Mouse (Mus musculus) fibroblast of lung, adult 2 months (primary cell): Measurements from ENCODE around the gene Mrpl18.
"Not testable (repeated sequence)": the region's sequence is repeated elsewhere in the genome, so short reads cannot be mapped to it uniquely, and the experiment has no call there.

Experiments used
- DNase-seq: peaks from one replicate; pipeline ENCODE4 v3.0.0-alpha.2; 2011; ENCODE audit warnings: low read depth

Gene Mrpl18

DNA sequence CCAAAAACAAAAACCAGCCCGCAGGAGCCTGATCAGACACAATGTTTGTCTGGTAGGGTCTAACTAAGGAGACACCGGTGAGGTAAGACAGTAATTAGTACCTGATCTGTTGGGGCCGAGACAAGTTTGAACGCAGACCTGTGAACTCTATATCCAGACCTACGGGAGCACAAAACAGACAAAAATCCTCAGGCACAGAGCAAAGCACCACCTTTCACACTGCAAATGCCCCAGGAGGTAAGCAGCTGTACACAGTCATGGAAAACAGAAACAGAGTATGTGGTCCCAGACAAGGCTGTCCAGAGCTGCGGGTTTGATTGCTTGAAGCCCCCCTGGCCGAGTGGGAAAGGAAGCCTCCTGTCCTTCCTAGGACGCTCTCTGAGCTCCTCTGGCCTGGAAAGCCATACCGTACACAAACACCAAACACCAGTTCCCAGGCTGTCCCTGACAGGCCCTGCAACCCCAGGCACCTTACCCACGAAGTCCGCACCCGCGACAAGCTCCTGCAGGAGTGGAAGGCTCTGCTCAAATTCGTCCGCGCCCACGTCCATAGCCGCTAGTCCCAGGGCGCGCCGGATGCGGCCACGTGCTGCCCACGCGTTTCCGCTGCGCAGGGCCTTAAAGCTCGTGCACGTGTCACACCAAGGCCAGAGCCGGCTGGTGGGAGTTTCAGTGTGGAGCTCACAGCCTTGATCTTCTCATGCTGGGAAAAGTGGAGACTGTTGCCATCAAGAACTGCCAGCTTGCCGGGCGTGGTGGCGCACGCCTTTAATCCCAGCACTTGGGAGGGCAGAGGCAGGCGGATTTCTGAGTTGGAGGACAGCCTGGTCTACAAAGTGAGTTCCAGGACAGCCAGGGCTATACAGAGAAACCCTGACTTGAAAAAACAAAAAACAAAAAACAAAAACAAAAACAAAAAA, 6.5 kb downstream of the Mrpl18 start, which contains the start of gene Pnldc1:
TSS of gene Pnldc1 (minus strand) at position 870 of the 920 bp plus-strand sequence.
- no peak for DNase-seq

DNA sequence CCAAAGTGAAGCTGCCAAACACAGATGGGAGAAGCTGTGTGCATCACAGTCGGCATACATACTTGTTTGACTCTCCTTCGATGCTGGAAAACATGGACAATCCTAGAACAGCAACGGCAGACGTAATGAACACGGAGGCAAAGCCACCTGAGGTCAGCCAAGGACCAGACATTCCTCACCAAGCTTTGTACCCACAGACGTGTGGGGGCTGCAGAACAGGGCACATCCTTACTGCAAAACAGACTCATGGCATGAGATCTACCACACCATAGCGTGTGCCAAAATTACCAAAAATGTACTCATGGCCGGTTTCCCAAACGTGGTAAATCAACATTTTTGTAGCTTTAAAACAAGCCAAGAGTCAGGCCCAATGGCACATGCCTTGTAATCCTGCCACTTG, 9.7 kb downstream of the Mrpl18 start:
- DNase-seq, result peak; percentile 82

DNA sequence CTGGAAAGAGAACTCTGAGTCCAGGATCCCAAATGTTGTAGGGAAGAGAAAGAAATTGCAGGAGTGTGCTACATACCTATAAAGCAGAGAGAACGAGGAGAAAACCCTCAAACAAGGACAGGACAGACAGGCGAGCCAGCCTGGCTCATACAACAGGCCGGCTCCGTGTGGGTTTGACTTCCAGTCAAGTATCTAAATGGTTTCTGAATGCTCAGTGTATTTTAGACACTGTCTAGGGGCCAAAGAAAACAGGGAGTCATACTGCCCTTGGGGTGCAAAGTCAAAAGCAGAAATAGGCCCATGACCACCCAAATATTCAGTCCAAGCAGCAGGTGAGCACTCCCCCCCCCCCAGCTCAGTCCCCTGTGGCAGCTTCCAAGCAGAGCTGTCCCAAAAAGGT, 10.3 kb downstream of the Mrpl18 start:
- DNase-seq, result peak; percentile 64

- peak; percentile 79 for DNase-seq
Measured at GRCm38 (mm10) chr17:12904349-12904748, 11.8 kb downstream of the Mrpl18 start.

DNA sequence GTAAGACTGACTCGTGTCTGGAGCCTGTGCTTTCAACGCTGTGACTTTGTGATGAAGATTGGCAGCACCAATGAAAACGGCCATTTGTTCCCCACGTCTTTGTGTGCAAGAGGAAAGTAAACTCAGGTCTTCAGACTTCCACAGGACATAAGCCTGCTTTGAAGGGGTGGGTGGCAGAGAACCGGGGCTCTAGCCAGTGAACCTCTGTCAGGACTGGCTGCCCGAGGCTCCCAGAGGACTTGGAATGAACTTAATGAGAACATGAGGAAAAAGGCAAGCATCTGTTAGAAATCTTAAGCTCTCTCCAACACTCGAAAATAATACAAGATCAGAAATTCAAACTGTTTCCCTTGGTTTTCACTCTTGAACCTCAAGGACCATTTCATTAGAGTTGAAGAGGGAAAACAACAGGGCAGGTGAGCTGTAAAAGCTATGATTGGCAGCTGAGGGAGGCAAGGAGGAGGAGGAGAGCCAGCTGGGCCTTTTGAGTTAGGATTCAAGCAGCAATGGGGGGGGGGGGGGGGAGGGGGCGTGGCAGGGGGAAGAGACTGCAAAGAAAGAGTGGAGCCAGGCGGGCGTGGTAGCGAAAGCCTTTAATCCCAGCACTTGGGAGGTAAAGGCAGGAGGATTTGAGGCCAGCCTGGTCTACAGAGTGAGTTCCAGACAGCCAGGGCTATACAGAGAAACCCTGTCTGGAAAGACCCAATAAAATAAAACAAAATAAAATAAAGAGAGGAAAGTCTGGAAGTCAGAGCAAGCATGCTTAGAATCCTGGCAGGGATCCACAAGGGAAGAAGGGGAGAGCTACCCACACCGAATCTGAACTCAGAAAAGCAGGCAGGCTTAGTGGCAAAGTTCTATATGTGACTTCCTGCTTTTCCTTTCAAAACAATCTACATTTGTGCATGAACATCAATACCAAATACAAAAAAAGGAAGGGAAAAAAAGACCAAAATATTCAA, 12.5 kb downstream of the Mrpl18 start:
- DNase-seq, result no peak

DNA sequence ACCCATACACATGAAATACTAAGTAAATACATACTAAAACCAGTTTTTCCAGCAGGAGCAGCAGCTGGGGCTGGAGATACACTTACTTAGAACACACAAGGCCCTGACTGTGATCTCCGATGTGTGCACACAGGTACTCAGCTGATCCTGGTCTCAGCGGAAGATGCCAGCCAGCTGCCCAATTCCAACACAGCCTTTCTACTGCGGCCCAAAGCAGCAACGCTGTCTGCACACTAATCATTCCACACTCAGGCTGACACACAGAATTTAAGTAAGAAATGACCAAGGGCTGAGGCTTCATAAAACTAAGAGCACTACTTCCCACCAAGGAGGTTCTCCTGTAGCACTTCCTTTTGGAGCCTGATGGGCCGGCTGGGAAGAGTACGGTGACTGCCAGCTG, 13.9 kb downstream of the Mrpl18 start:
- DNase-seq, result no peak

DNA sequence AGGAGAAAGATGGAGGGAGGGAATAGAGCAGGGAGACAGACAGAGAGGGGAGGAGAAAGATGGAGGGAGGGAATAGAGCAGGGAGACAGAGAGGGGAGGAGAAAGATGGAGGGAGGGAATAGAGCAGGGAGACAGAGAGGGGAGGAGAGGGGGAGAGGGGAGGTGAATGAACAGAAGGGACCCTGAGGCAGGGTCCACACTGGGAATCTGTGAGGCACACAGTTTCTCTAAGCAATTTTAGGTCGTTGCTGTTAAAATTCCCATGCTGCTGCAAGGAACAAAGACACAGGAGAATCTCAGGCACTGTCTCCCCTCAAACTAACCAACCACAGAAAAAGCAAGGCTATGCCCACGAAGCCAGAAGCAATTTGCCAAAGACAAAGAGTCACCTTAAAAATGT, 17.5 kb downstream of the Mrpl18 start:
- not testable (repeated sequence) for DNase-seq

GRCm38 (mm10) chr17:12897674-12898073, 18.5 kb downstream of the Mrpl18 start:
- no peak for DNase-seq

DNA sequence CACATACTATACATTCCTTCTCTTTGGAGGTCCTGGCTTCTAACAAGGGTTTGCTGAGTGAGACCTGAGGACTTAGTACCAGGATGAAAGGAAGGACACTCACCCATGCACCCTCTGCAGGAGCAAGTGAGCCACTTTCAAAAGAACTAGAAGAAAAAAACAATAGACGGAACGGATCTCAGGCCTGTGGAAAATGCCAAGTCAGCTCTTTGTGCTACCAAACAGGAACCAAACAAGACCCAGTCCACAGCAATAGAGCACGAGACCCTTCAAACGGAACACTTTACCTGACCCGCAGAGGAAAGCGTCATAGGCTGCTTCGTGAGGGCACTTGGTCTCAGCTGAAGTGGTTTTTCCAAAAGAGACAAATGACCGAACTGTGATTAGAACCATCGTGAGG, 24.1 kb downstream of the Mrpl18 start:
- no peak for DNase-seq

GRCm38 (mm10) chr17:12891054-12891453, 25.1 kb downstream of the Mrpl18 start:
- DNase-seq, result no peak

DNA sequence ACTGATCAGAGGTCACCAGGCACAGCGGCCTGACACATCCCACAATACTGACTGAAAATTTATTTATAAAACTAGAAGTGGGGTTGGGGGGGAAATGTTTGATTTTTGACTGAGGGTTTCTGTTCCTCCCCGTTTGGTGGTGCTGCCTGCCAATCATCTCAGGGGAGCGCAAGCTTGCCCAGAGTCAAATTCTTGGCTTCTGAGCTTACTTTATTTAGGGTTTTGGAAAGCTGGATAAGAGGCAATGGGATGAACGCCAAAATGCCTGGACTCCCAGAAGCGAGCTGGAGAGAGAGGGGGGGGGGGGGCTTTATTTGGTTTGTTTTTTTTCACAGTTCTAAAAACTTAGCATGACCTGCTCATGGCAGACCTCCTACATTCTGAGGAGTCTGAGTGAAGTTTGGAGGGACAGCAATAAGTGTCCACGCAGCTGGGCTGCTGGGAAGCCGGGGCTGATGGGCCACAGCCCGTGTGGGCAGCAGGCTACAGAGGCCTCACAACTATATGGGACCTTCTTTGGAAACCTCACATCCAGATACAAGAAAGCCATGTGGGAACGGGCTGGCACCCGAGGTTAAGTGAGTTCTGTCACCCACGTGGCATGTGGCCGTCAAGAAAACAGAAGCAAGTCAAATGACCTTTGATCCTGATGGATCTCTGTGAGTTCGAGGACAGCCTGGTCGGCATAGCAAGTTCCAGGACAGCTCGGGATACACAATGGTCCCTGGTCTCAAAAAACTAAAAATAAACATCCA, 28.9 kb downstream of the Mrpl18 start:
- DNase-seq, result peak; percentile 43

DNA sequence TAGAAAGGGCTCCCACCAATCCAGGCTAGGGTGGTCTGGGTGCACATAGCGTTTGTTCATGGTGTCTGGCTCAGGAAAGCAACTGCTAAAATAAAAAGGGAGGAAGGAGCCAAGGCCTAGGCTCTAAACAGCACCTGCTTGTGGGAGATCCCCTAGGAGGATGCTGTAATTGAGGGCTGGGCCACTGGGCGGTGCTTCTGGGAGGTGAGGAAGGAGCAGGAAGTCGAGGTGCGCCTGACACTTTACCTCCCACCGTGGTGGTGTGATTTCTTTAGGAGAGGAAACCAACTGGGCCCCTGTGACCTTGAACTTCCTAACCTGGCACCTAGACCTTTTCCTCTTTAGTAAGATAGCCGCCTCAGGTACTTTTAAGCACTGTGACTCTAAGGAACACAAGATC, 29.5 kb downstream of the Mrpl18 start:
- no peak for DNase-seq

GRCm38 (mm10) chr17:12881216-12881615, 34.9 kb downstream of the Mrpl18 start:
- DNase-seq, result no peak

DNA sequence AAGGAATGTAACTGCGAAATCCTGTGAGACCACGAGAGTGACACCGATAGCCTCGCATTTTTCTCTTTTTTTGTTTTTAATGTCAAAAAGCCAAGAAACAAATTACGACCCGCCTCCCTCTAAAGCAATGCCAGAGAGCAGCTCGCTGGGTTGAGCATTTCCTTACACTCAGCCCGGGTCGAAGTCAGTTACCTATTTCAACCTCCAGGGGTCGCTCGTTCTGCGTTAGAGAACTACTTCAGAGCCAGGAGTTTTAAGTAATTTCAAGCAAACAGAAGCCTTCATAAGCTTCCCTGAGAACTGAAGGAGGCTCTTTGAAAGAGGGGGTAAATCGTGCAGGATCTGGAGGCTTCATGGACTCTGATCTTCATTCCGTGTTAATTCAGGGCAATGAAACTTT, 36.0 kb downstream of the Mrpl18 start:
- DNase-seq, result peak; percentile 62

DNA sequence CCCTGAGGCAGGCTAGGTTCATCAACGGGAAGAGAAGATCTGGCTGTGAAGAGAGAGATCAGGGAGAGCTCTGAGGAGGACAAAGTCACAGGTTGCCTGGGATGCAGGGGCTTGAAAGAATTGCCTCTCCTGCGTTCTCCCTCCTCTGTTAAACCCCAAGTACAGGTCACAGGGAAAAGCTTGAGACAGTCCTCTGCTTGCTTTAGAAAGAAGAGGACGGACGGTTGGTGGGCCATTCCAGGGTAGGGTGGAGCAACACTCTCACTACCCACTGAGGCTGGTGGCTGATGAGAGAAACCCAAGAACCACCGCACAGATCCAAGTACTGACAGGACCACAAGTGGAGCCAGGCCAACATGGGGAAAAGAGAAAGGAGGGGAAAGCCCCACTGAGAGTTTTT, 40.4 kb downstream of the Mrpl18 start, which contains the start of gene Mrgprh:
TSS of gene Mrgprh (plus strand) at position 301 of the 400 bp plus-strand sequence.
- DNase-seq, result no peak

- DNase-seq, result no peak
Measured at GRCm38 (mm10) chr17:12872275-12873028, 43.7 kb downstream of the Mrpl18 start.

DNA sequence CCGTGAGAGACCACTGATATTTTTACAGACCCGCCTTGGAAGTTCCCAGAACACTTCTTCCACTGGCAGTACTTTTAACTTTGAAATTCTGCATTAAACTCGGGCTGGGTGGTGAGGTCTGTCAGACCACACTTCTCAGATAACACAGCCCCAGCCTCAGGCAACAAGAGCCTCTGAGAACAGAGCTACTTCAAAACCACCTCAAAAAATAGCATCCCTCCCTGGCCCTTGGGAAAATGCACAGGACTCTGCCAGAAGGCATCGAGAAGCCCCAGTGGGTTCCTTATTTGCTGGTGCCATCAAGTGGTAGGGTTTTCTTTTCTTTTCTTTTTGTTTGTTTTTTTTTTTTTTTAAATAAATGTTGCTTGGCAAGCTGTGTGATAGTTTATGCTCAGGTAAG, 47.5 kb downstream of the Mrpl18 start:
- no peak for DNase-seq

- no peak for DNase-seq
Measured at GRCm38 (mm10) chr17:12868043-12868442, 48.1 kb downstream of the Mrpl18 start, which contains the start of gene Mas1. Gene Mas1, minus strand, starts transcription at chr17:12868143.

DNA sequence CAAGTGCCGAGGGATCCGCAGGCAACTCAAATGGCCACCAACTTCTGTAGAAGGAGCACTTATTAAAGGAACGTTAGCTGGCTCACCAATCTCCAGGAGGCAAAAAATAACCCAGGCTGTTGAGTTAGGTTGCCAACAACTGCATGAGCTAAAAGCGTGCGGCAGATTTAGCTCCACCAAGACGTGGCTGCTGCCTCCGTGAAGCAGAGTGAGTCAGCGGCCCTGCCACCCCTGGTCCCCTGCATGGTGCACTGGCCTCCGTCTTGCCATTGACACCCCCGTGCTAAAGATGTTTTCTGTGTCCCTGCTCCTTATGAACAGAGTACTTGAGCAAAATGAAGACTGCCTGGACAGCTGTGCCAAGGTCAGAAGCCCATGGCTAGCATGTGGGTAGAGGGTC, 49.3 kb downstream of the Mrpl18 start:
- DNase-seq, result no peak

GRCm38 (mm10) chr17:12865407-12865806, 50.7 kb downstream of the Mrpl18 start:
- no peak for DNase-seq

GRCm38 (mm10) chr17:12864111-12864510, 52.0 kb downstream of the Mrpl18 start:
- DNase-seq, result no peak
